Mouse (Mus musculus): ENCODE measurements around the gene Akap11. TPM values are rescaled to one million over a fixed set of nuclear protein-coding genes. Genes with fewer than 3 reads are reported as not detected.

The Akap11 gene
- total RNA-seq, 2 experiments from 2014 or later, result 30.2 to 36.8 TPM

GRCm38 (mm10) chr14:78448017-78448416 lies 88.6 kb downstream of the Akap11 start:
- DNase-seq, result no peak

GRCm38 (mm10) chr14:78447542-78447941 lies 89.1 kb downstream of the Akap11 start:
- DNase-seq, result no peak

Other genes with a start within 250 kb of the Akap11 start
- under 1 TPM in 1 of 2 experiments, not detected in 1; 0.41 TPM for gene Tnfsf11, start 228.8 kb downstream of the Akap11 start, total RNA-seq (2021)
- gene Dgkh, start 196.0 kb upstream of the Akap11 start, total RNA-seq (2021), result 1 to 10 TPM; 6.5 to 8.9 TPM